Mouse (Mus musculus): ENCODE measurements around the gene Mrps36. TPM values are rescaled to one million over a fixed set of nuclear protein-coding genes. Genes with fewer than 3 reads are reported as not detected.
"Not testable (repeated sequence)": the region's sequence is repeated elsewhere in the genome, so short reads cannot be mapped to it uniquely, and the experiment has no call there.

Gene Mrps36
- polyA plus RNA-seq, 1 experiment from 2014 or later, result 107 TPM

DNA sequence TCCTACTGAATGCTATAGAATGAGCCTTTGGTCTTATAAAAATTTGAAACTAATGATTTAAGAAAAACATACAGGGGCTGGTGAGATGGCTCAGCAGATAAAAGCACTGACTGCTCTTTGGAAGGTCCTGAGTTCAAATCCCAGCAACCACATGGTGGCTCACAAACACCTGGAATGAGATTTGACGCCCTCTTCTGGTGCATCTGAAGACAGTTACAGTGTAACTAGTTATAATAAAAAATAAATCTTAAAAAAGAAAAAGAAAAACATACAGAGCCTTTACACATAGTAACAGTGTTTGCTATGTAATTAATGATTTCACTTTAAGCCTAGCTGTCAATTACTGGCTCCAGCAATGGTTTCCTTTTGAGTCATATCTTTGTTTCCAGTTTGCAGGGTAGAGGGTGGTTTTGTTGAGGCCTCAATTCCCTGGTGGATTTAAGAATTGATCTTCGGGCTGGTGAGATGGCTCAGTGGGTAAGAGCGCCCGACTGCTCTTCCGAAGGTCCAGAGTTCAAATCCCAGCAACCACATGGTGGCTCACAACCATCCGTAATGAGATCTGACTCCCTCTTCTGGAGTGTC lies 12.9 kb downstream of the Mrps36 start:
- Histone ChIP-seq H3K4me3 (replicated peaks) (peak overlapping the region; percentile 79), H3K27ac (replicated peaks) (0 out of 2 replicates have a peak overlapping the region, but pooled peaks have one; percentile 83), H3K4me2 (peak overlapping the region; percentile 80), H3K4me1 (replicated peaks) (peaks cover 31% of the 10 kb centered on the region), H3K36me3 (replicated peaks) (peaks cover 26% of the 10 kb centered on the region)
- H3K27me3 ChIP-seq; ATAC-seq (ENCODE audit: insufficient read depth); H3K9me3 ChIP-seq (replicated peaks); H3K9ac ChIP-seq: not testable (repeated sequence)
- 81% methylated on average over 6 of the region's 6 CpGs for WGBS (ENCODE audit: insufficient replicate concordance)

DNA sequence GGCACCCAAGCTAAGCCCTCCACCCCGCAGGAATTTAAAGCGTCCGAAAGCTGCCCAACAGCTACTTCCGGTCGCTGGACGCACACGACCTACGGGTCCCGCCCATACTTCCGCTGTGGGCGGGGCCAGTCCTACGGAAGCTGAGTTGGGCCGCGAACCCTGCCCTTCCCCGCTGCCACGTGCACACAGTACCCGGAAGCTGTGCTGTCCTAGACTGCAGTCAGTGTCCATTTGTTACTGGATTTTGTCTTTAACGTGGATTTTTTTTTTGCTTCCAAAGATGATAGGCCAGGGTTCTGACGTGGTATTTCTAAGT lies 13.6 kb downstream of the Mrps36 start, which contains the start of gene Cdk7:
Gene Cdk7 (minus strand): TSS at position 79 of the 316 bp plus-strand sequence.
- WGBS (ENCODE audit: insufficient replicate concordance), result under 1% methylated on average over 19 of the region's 19 CpGs
- peak; percentile 96 for ATAC-seq (ENCODE audit: insufficient read depth)
- peaks cover 35% of the 10 kb centered on the region for H3K4me1 ChIP-seq (replicated peaks)
- peak within 1 kb of the TSS; percentile 83 for H3K27ac ChIP-seq (replicated peaks)
- peaks cover 21% of the 10 kb centered on the region for H3K36me3 ChIP-seq (replicated peaks)
- H3K9ac ChIP-seq, result peak within 1 kb of the TSS; percentile 81
- H3K4me2 ChIP-seq, result peak within 1 kb of the TSS; percentile 80
- H3K27me3 ChIP-seq, result no peaks in the 10 kb centered on the region
- no peaks in the 10 kb centered on the region for H3K9me3 ChIP-seq (replicated peaks)
- H3K4me3 ChIP-seq (replicated peaks), result peak within 1 kb of the TSS; percentile 79

DNA sequence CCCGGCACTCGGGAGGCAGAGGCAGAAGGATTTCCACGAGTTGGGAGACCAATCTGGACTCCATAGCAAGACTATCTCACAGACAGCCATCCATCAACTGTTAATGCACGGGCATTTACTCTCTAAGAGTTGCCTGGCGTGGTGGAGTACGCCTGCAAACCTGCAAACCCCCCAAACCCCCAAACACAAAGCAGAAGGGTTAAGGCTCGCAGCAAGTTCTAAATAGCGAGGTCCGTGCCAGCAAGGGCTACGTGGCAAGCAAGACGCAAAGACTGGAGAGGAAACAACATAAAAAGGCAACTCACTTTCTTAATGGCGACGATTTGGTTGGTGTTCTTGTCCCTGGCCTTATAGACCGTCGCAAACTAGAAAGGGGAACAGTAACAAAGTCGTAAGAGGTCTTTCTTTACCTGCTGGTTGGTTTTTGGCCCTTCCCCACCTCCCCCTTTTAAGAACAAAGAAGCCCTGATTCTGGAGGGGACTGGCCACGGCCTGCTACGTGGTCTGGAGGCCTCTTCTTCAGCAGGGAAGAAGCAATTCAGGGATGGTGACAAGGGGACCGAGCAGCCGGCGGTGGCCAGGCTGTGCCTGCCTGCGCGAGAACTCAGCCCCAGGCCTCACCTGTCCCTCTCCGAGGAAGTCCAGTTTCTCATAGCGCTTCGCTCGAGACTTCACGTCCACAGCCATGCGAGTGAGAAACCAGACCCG lies 14.2 kb downstream of the Mrps36 start:
- Histone ChIP-seq H3K27ac (replicated peaks) (peak overlapping the region; percentile 83), H3K36me3 (replicated peaks) (peaks cover 21% of the 10 kb centered on the region), H3K4me3 (replicated peaks) (peak overlapping the region; percentile 79), H3K9ac (peak overlapping the region; percentile 81), H3K4me1 (replicated peaks) (peaks cover 37% of the 10 kb centered on the region), H3K4me2 (peak overlapping the region; percentile 80), H3K9me3 (replicated peaks) (no peaks in the 10 kb centered on the region), H3K27me3 (no peaks in the 10 kb centered on the region)
- 1% methylated on average over 30 of the region's 30 CpGs for WGBS (ENCODE audit: insufficient replicate concordance)
- ATAC-seq (ENCODE audit: insufficient read depth), result peak; percentile 83

DNA sequence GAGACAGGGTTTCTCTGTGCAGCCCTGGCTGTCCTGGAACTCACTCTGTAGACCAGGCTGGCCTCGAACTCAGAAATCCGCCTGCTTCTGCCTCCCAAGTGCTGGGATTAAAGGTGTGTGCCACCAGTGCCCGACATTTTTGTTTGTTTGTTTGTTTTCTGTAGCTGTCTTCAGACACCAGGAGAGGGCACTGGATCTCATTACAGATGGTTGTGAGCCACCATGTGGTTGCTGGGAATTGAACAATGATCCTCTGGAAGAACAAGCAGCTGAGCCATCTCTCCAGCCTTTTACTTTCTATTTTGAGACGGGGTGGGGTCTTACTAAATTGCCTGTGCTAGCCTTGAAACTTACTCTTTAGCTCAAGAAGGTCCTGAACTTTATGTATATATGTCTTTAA lies 15.9 kb downstream of the Mrps36 start:
- H3K4me1 ChIP-seq (replicated peaks), result peaks cover 53% of the 10 kb centered on the region
- H3K4me2 ChIP-seq, result peak overlapping the region; percentile 80; the same call in 1 of the 2 replicates
- ATAC-seq (ENCODE audit: insufficient read depth); H3K4me3 ChIP-seq (replicated peaks); H3K9ac ChIP-seq; H3K9me3 ChIP-seq (replicated peaks); H3K27me3 ChIP-seq: not testable (repeated sequence)
- H3K27ac ChIP-seq (replicated peaks), result 0 out of 2 replicates have a peak overlapping the region, but pooled peaks have one; percentile 24
- H3K36me3 ChIP-seq (replicated peaks), result peaks cover 22% of the 10 kb centered on the region
- 81% methylated on average over 4 of the region's 4 CpGs for WGBS (ENCODE audit: insufficient replicate concordance)

DNA sequence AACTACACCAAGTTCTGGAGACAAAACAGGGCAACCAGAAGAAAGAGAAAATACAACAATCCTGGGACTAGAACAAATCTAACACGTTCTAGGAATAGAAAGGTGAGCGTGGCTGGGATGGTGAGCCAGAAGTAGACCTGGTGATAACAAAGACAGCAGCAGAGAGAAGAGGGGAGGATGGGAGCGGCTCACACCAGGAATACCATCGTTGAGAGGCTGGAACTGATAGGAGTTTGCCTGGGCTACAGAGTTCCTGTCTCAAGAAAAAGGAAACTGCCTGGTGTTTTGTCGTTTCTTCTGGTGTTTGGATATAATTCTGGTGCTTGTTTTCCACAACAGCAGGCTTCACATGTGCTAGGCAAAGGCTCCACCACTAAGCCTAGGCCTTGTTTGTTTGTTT lies 16.4 kb downstream of the Mrps36 start:
- no peaks in the 10 kb centered on the region for H3K27me3 ChIP-seq
- 61% methylated on average over 5 of the region's 5 CpGs for WGBS (ENCODE audit: insufficient replicate concordance)
- no peak for ATAC-seq (ENCODE audit: insufficient read depth)
- no peaks in the 10 kb centered on the region for H3K9me3 ChIP-seq (replicated peaks)
- H3K36me3 ChIP-seq (replicated peaks), result peaks cover 22% of the 10 kb centered on the region
- no peak overlapping the region for H3K4me3 ChIP-seq (replicated peaks)
- H3K9ac ChIP-seq, result 0 out of 2 replicates have a peak overlapping the region, but pooled peaks have one; percentile 9
- H3K4me2 ChIP-seq, result no peak overlapping the region
- peaks cover 53% of the 10 kb centered on the region for H3K4me1 ChIP-seq (replicated peaks)
- H3K27ac ChIP-seq (replicated peaks), result no peak overlapping the region

DNA sequence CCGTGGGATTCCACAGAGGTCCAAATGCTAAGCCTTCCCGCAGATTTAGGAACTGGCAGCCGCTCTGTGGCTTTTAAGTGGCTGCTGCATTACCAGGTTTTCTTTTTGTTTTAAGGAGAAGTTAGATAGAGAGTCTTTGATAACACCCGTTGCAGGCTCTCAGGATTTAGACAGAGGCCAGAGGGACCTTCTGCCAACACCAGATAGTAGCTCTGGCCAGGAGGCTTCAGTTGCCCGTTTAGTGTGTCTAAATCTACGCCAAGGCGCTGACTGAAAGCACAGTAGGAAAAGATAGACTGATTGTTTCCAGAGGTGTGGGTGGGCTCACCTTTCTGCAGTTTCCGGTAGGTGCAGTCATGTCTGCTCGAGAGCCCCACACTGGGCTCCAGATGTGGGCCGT lies 19.3 kb downstream of the Mrps36 start:
- Histone ChIP-seq H3K36me3 (replicated peaks) (peaks cover 43% of the 10 kb centered on the region), H3K27me3 (no peaks in the 10 kb centered on the region), H3K27ac (replicated peaks) (peak overlapping the region; percentile 43), H3K4me3 (replicated peaks) (no peak overlapping the region), H3K9me3 (replicated peaks) (no peaks in the 10 kb centered on the region), H3K9ac (no peak overlapping the region), H3K4me1 (replicated peaks) (peaks cover 47% of the 10 kb centered on the region), H3K4me2 (peak overlapping the region; percentile 27)
- peak; percentile 54 for ATAC-seq (ENCODE audit: insufficient read depth)
- WGBS (ENCODE audit: insufficient replicate concordance), result 22% methylated on average over 10 of the region's 10 CpGs

DNA sequence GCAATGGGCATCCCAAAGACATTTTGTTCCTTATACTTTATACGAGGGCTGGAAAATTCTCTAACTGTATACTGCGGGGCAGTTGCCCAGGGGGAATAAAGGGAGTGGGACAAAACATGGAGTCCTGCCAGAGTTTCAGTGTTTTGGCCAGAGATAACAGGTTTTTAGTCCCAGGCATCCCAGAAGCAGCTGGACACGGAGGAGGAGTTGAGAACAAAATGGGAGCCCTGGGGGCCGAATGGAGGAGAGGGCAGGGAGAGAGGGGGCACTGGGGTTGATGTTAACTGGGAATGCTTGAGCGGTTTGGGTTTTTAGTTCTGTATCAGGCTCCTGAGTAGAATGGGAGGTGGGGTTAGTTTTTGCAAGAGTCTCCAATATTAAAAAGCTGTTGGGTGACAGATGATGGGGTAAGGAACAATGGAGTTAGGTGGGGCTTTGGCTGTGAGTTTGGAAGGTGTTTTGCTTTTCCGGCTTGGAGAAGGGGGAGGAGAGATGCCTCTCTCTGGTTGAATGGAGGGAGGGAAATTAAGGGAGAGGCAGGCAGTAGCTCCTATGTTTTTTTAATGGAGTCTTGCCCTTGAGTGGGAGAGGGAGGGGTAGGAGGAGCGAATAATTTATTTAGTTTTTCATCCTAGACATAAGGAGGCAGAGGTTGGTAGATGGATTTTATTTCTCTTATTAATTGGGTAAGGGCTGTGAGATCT lies 20.3 kb downstream of the Mrps36 start:
- ATAC-seq (ENCODE audit: insufficient read depth), result no peak
- H3K27me3 ChIP-seq, result no peaks in the 10 kb centered on the region
- H3K9me3 ChIP-seq (replicated peaks), result no peaks in the 10 kb centered on the region
- H3K4me1 ChIP-seq (replicated peaks), result peaks cover 38% of the 10 kb centered on the region
- WGBS (ENCODE audit: insufficient replicate concordance), result 80% methylated on average over 7 of the region's 7 CpGs
- no peak overlapping the region for H3K4me3 ChIP-seq (replicated peaks)
- H3K4me2 ChIP-seq, result no peak overlapping the region
- no peak overlapping the region for H3K27ac ChIP-seq (replicated peaks)
- H3K9ac ChIP-seq, result no peak overlapping the region
- peaks cover 49% of the 10 kb centered on the region for H3K36me3 ChIP-seq (replicated peaks)

DNA sequence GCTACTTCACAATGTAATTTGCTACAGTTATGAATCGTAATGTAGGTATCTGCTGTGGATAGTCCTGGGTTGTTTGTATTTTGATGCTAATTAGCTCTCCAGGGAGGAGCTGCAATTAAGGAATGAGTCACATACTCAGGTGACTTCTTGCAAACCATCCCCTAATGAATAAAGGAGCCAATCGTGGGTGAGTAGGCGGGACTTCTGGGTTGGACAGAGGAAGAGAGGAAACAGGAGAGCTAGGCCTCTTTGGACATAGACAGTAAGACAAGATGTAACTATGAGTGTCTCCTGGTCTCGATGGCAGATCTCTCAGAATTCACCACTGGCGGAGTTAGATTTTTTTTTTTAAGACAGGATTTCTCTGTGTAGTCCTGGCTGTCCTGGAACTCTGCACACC lies 22.8 kb downstream of the Mrps36 start:
- Histone ChIP-seq H3K36me3 (replicated peaks) (peaks cover 55% of the 10 kb centered on the region), H3K4me1 (replicated peaks) (peaks cover 22% of the 10 kb centered on the region), H3K9ac (no peak overlapping the region), H3K27ac (replicated peaks) (no peak overlapping the region), H3K27me3 (no peaks in the 10 kb centered on the region), H3K4me3 (replicated peaks) (no peak overlapping the region), H3K9me3 (replicated peaks) (no peaks in the 10 kb centered on the region), H3K4me2 (no peak overlapping the region)
- WGBS (ENCODE audit: insufficient replicate concordance), result 73% methylated on average over 5 of the region's 5 CpGs
- no peak for ATAC-seq (ENCODE audit: insufficient read depth)

DNA sequence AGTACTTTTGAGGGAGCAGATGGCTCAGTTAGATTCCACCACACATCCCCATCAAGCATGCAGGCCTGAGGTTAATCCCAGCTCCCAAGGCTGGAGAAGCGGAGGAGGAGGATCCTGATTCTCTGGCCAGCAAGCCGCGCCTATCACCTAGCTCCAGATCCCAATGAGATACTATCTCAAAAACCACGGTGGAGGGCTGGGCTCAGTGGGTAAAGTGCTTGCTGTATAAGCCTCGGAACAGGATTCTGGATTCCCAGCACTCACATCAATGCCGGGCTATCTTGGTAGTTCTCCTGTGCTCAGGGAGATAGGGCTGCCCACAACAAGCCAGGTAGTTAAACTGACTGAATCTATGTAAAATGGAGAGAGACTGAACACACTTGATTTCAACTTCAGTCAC lies 29.0 kb downstream of the Mrps36 start:
- ATAC-seq (ENCODE audit: insufficient read depth), result no peak

DNA sequence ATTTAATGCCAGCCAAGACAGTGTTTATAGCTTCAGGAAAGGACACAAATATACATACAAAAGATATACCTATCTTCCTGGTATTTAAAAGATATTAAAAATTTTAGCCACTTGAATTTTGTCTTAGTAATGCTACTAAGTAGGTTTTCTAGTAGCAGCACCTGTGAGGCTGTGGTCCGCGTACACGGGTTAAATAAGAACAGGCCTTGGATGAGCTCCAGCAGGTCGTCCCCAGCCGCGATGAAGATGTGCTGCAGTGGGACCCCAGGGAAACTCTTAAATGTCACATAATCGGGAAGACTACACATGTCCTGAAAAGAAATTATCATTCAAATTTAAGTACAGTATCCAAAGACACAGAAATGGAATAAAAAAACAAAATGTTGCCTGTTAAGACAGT lies 38.3 kb downstream of the Mrps36 start:
- Histone ChIP-seq H3K4me1 (replicated peaks) (no peaks in the 10 kb centered on the region; the same call in 1 of the 2 replicates), H3K27ac (replicated peaks) (no peak overlapping the region), H3K27me3 (no peaks in the 10 kb centered on the region), H3K9ac (no peak overlapping the region), H3K9me3 (replicated peaks) (no peaks in the 10 kb centered on the region), H3K36me3 (replicated peaks) (peaks cover 88% of the 10 kb centered on the region), H3K4me3 (replicated peaks) (no peak overlapping the region), H3K4me2 (no peak overlapping the region)
- 88% methylated on average over 7 of the region's 7 CpGs for WGBS (ENCODE audit: insufficient replicate concordance)
- ATAC-seq (ENCODE audit: insufficient read depth), result no peak

More for the DNA sequence above, 29.0 kb downstream of the Mrps36 start:
- H3K27ac ChIP-seq (replicated peaks), result no peak overlapping the region
- no peaks in the 10 kb centered on the region for H3K27me3 ChIP-seq
- H3K9me3 ChIP-seq (replicated peaks), result no peaks in the 10 kb centered on the region
- WGBS (ENCODE audit: insufficient replicate concordance), result 49% methylated on average over 6 of the region's 6 CpGs
- H3K4me1 ChIP-seq (replicated peaks), result peaks cover 8% of the 10 kb centered on the region; the same call in 1 of the 2 replicates
- no peak overlapping the region for H3K4me3 ChIP-seq (replicated peaks)
- no peak overlapping the region for H3K4me2 ChIP-seq
- no peak overlapping the region for H3K9ac ChIP-seq
- peaks cover 69% of the 10 kb centered on the region for H3K36me3 ChIP-seq (replicated peaks)

DNA sequence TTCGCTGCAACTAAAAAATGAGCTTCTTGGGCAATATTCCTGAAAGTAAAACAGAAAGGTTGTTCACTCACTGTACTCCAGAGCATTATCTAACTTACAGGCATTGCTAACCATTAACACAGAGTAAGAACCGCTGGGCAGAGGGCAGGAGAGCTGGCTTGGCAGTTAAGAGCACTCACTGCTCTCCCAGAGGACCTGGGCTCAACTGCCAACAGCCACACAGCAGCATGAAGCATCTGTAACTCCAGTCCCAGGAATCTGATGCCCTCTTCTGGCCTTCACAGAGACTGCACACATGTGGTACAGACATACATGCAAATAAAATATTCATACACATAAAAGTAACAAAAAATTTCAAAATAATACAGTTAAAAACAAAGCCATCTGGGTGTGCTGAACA lies 41.0 kb downstream of the Mrps36 start:
- 93% methylated on average over 2 of the region's 2 CpGs for WGBS (ENCODE audit: insufficient replicate concordance)
- H3K27ac ChIP-seq (replicated peaks), result no peak overlapping the region
- no peak overlapping the region for H3K4me3 ChIP-seq (replicated peaks)
- no peak overlapping the region for H3K9ac ChIP-seq
- no peak overlapping the region for H3K4me2 ChIP-seq
- H3K27me3 ChIP-seq, result no peaks in the 10 kb centered on the region
- ATAC-seq (ENCODE audit: insufficient read depth), result no peak
- H3K9me3 ChIP-seq (replicated peaks), result no peaks in the 10 kb centered on the region
- H3K4me1 ChIP-seq (replicated peaks), result no peaks in the 10 kb centered on the region
- peaks cover 78% of the 10 kb centered on the region for H3K36me3 ChIP-seq (replicated peaks)

Data from liver, embryonic 15.5 days (tissue).